Mouse (Mus musculus) gastrocnemius, adult 8-10 months (tissue): ENCODE results near the gene Wfdc13. TPM values are rescaled to one million over a fixed set of nuclear protein-coding genes. Genes with fewer than 3 reads are reported as not detected.

Source experiments
- DNase-seq, 2 experiments: peaks; one replicate each; pipeline ENCODE4 v3.0.0; 2022; ENCODE audit warnings: low spot score in 2 of 2
- total RNA-seq, 4 experiments: library from RNA; stranded (reverse); gene quantifications; 2 replicates each; pipeline ENCODE4 v1.2.4; 2022

Wfdc13 gene
- not detected for total RNA-seq

DNA sequence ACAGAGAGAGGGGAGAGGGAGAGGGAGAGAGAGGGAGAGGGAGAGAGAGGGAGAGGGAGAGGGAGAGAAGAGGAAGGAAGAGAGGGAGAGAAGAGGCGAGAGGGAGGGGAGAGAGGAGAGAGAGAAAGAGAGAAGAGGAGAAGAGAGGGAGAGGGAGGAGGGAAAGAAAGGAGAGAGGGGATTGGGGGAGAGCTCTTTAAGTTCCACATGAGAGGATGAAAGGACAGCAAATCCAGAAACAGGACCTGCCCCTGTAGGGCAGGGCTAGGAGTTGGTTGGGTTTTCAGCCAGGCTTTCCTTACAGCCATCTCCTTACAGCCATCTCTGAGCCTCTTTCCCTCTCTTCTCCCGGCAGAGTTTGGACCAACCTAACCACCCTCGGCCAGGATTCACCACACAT lies at the start of gene Wfdc13:
TSS of gene Wfdc13 (plus strand) at position 301 of the 400 bp plus-strand sequence.
- no peak for DNase-seq

DNA sequence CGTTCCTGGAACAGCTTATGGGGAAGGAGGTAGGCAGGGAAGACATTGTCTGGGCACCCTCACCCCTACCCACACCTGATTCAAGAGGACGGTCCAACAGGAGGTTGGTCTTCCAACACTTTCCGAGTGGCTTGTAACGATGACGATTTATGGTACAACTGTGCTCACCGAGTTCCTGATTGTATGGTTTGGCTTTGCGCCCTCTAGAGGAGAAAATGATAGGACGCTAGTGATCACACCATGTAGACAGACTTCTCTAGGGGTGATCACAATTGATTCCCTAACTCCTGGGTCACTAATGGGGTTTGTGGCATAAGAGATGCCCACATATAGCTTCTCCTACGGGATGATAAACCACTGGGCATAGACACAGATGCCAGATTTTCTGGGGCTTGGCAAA lies 49.6 kb upstream of the Wfdc13 start:
- DNase-seq = no peak

DNA sequence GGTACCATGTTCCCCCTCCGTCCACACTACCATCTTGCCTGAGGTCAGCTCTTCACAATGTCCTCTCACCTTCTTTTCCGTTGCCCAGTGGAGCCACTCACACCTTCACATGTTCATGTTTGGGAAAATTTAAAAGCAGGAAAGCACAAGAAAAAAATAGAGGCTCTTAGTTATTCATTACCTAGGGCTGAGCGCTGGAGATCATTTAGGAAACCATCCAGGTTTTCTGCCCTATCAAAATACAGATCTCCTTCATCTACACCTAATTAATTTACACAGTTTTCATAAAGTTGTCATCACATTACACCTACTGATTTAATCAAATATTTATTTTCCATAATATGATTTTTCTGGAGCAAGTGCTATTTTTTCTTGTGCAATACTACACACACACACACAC lies 46.2 kb upstream of the Wfdc13 start, which contains the start of gene Wfdc16:
TSS of gene Wfdc16 (minus strand) at position 101 of the 400 bp plus-strand sequence.
- DNase-seq = no peak

DNA sequence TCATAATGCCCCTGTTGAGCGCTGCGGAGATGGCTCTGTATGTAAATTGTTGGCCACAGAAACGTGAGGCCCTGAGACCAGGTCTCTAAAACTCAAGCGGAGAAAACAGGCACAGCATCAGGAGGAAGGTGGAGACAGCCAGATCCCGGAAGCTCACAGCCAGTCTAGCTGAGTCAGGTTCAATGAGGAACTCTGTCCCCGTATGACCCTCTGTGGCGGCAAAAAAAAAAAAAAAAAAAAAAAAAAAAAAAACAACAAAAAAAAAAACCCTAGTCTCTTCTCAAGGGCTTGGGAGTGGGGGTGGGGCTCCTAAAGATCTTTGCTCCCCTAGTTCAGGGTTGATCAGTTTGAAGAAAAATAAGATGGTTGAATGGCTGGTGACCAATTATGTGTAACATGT lies 43.8 kb upstream of the Wfdc13 start:
- no peak for DNase-seq

DNA sequence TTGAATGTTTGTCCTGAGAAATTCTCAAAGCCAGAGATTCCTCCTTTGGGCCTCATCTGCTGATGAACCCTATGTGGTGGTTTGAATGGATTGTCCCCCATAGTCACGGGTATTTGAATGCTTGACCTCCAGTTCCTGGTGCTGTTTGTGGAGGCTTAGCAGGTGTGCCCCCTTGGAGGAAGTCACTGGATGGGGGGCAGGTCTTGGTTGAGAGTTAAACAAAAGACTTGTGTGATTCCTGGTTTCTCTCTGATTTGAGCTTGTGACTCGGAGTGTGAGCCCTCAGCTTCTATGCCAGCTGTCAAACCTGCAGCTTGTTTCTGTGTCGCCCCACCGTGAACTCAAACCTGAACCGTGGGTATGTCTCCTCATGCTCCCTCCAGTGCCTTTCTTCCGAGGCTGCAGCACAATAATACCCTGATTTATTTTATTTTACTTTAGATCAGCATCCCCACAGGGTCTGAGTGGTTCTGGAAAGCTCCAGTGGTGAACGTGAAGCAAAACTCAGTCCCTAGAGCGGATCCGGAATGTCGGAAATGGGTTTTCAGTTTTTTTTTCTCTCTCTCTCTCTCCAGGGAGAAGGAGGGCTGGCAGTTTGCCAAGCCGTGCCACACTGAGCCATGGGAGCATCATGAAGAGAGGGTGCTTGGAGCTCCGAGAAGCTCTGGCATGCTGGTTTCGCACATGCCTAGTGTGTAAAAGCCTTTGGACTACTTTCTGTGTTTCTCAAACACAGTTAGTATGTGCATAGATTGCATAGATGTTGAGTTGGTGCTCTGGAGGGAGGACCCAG lies 42.8 kb upstream of the Wfdc13 start:
- DNase-seq = no peak

DNA sequence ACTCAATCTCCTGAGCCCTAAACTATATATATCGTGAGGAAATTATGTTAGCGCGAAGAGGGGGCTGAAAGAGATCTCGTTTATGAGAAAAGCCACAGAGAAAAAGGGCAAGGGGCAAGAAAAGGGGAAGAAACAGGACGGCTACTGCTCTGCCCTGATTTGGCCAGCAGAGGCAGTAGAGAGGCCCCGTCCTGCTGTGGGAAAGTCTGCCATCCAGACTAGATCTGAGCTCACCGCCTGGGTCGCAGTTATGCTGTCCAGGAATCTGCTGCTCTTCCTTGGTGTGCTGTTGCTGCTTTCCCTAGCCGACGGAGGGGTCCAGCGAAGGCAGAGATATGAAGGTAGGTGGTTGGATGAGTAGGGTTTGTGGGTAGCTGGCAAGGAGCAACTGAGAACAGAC lies 29.0 kb upstream of the Wfdc13 start, which contains the start of gene Wfdc10:
TSS of gene Wfdc10 (plus strand) at position 189 of the 400 bp plus-strand sequence.
- no peak for DNase-seq

DNA sequence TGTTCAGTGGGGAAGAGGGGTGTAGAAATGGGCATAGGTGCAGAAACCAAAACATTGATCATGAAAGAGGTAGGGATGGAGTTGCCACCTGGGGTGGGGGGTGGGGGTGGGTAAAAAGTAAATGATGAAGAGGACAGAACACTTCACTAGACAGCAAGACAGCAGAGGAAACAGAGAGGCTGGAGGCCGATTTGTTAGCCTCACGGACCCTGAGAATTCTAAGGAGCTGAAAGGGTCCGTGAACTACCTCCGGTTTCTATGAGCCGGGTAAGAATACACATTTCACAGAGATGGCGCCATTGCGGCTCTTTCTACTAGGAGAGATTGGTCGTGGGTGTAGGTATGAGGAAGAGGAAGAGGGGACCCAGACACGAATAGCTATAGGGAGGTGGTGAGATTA lies 28.4 kb upstream of the Wfdc13 start, which contains the start of gene Wfdc9:
TSS of gene Wfdc9 (minus strand) at position 101 of the 400 bp plus-strand sequence.
- no peak for DNase-seq

DNA sequence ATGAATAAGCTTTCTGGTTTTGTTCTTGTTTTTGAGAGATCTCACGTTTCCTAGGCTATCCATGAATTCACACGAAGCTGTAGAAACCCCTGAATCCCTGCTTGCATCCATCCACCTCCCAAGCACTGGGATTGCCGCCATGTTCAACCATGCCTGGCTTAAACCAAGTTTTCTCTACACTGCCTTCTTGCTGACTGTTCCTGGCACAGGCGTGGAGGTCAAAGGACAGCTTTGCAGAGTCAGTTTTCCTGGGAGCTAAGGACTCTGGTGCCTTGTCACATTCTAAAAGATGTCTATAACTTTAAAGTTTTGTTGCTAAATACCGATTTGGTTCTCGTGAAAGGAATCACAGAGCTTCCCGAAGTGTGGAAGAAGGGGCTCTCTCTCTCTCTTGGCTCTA lies 20.1 kb upstream of the Wfdc13 start:
- DNase-seq = no peak

DNA sequence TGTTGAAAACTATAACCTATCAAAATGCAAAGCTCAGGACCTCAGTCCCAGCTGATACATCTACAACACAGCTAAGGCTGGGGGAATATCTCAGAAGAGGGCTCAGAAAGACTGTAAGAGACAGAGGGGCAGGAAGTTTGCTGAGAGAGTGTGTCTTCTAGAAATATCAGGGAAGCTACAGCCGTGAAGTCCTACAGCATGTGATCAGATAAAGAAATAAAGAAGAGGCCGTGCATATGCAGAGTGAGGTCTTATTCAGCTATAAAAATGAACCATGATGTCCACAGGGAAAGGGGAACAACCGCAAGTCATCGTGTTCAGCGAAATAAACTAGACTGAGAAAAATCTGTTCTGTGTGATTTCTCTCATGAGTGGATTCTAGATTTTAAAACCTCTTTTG lies 14.6 kb upstream of the Wfdc13 start:
- no peak for DNase-seq

DNA sequence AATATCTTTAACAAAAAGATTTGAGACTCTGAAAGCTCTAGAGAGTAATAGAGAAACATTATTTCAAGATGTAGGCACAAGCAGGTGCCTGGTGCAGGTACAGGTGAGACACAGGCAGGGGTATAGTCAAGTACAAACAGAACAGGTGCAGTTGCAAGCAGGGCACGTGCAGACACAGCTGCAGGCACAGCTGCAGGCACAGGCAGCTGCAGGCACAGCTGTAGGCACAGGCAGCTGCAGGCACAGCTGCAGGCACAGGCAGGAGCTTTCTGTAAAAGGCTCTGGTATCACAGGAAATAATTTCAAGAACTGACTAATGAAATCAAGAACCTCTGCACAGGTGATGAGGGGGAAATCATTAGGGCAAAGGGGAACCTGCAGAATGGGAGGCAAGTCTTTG lies 14.0 kb upstream of the Wfdc13 start:
- no peak for DNase-seq

DNA sequence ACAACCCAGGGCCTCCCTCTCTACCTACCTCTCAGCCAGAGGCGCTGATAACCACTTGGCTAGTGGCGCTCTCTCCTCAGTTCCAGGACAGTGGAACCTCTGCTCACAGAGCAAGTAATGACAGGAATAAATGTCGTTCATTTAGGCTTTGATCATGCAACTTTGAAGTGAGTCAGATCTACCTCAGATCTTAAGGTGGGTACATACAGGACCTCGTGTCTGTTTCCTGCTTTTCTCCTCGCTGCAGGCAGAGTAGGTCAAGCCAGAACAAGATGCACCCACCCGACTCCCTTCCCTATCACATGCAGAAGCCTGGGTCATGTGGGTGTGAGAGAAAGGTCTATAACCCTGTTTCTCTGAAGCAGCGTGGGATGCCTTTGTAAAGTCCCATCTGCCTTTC lies 10.9 kb upstream of the Wfdc13 start, which contains the start of gene Wfdc11:
TSS of gene Wfdc11 (minus strand) at position 101 of the 400 bp plus-strand sequence.
- DNase-seq = no peak

DNA sequence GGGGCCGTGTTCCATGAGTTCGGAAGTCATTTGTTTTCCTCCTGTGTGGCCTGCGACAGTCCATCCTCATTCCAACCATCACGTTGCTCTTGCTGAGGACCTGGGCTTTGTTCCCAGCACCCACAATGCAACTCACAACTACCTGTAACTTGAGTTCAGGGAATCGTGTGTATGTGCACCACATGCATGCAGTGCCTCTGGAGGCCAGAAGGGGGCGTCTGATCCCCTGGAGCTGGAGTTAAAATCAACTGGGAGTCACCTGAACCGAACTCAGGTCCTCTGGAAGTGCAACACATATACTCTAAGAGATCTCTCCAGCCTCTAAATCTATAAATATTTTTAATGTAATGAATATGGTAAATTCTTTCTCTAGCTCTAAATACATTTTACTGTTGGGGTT lies 8.8 kb upstream of the Wfdc13 start:
- no peak for DNase-seq

DNA sequence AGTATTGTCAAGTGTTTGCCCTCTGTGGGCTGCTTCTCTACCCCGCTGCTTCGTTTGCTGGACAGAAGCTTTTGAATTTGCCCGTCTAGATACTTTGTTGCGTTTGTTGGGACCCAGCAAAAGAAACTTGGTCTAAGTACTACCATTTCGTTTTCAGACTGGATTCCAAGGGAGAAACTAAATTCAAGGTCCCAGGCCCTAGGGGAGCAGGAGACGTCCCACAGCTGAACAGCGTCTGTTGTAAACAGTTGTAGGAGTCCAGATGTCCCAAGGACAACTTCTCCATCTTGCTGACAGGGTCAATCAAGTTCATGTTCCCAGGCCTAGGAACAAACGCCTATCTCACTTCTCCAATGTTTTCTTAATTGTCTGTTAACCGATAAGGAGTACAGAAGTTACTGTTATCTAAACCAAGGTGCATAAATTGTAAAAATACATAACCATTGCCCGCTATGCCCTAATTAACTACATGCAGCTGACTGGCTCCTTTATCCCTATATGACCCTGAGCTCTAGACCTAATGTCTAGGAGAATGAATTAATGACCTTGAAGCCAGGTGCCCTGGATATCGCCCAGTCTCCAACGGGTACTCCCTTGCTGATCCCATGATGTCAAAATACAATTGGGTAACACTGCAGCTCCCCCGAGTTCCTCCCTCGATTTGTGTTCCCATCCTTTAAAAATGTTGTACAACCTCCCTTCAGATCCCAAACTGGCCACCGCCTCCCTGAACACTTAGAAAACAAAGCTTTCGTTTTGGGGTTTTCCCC lies 7.8 kb upstream of the Wfdc13 start:
- no peak for DNase-seq

DNA sequence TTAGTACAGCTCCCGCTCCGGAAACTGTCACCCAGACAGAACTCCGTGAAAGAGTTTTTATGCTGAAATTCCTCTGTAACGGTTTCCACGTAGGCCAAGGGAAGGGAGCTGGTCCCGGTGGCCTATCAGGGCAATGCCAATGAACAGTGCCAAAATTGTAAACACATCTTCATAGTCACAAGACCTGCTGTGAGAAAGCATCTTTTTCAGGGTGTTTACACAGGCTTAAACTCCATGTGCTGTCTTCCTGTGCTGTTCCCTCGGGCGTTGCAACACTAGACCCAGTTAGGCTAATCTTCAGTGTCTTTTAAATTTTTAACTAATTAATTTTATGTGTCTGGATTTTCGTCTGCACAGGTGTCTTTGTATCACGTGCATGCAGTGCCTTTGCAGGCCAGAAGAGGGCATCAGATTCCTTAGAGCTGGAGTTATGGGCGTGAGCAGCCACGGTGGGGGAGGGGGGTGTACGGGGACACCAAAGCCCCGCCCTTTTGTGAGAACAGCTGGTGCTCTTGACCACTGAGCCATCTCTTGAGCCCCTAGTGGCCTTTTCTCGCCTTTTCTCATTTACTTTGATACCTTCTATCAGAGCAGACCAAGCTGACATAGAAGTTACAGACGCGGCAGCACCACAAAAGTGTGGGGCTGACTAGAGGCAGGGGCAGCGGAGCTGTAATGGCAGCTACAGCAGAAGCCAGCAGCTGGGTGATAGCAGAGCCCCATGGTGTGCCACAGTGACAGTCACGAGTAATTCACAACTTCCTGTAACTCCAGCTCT lies 5.9 kb upstream of the Wfdc13 start:
- peak; percentile 45 to 52 for DNase-seq

DNA sequence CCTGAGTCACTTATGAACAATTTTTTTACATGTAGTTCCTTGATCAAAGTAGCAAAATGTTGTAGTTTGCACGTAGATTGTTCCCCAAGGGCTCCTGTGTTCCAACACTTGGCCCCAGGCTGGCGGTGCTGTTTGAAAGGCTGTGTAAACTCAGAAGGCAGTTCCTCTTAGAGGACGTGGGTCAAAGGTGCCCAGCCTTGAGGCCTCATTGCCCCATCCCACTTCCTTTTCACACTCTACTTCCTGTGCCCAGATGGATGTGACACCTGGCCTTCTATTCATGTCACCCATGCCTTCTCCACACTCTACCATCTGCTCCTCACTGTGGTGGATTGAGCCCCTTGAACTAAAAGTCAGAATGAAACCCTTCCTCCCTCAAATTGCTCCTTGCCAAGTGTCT lies 5.0 kb upstream of the Wfdc13 start:
- DNase-seq = no peak

DNA sequence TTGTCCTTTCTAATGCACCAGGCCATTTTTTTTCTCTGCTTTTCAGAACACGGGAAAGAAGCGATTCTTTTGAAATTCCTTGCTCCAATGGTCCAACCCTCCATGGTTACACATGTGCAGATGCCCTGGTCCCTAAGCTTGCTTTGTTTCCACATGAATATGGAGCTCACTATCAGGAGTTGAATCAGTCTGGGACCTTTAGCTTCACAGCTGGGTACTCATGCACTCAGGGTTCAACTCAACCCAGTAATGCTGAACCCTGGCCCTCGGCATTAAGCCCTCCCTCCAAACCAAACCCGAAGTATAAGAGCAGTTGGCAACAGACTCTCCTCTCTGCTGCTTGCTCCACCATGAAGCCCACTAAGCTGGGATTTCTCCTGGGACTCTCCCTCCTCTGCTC lies 13.3 kb downstream of the Wfdc13 start, which contains the start of gene Spint4:
TSS of gene Spint4 (plus strand) at position 301 of the 400 bp plus-strand sequence.
- no peak for DNase-seq

DNA sequence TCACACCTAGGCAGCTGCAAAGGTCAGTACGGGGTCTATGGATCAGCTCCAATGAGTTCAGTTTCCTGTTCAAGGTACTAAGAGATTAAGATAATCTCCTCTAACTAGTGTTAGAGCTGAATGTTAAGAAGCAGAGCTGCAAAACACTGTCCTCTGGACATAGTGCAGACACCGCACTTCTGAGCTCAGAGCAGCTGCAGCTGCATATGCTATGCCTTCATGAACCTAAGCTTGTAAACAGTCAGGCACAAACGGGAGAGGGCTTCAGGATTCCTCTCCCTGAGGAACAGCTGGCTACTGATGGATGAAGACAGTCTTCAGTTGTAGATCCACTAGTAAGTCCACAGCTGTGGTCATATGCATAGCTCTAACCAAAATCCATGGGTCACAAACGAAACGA lies 16.1 kb downstream of the Wfdc13 start:
- no peak for DNase-seq

DNA sequence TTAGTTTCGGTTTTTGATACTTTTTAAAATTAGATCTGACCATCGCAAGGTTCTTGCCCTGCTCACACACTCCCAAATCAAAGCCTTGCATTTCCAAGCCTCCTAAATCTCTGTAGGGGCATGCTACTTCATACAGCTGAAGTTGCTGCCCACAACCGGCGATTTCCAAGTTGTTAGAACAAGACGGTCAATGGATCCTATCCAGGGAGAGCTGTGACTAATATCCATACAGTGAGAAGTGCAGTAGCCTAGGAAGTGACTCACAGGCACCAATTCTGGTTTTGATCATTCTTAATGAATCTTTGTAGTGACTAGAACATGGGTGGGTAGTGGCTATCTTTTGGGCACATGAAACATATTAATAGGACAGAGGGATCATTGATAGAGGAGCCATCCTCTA lies 16.9 kb downstream of the Wfdc13 start:
- no peak for DNase-seq

DNA sequence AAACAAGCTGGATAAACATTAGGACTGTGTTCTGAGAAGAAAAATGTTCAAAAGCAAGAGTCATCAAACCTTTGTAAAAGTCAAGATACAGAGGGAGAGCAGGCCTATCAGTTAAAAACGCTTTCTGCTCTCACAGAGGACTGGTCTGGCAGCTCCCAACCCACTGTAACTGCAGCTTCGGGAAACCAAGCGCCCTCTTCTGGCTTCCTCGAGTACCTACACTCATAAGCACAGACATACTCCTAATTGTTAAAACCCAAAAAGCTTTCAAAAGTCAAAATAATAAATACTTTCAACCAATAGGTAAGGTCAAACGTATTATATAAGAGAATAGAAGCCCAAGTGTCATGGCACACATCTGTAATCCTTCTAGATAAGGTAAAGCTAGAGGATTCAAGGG lies 19.3 kb downstream of the Wfdc13 start:
- DNase-seq = no peak

DNA sequence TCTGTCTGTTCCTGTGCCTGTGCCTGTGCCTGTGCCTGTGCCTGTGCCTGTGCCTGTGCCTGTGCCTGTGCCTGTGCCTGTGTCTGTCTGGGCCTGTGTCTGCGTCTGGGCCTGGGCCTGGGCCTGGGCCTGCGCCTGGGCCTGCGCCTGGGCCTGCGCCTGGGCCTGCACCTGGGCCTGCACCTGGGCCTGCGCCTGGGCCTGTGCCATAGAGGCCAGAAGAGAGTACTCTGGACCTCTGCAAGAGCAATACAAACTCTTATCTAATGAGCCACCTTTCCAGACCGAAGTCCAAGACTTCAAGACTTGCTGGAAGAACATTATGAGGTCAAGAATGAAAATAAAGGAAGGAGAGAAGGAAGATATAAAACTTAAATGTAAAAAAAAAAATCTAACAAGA lies 20.4 kb downstream of the Wfdc13 start:
- no peak for DNase-seq

DNA sequence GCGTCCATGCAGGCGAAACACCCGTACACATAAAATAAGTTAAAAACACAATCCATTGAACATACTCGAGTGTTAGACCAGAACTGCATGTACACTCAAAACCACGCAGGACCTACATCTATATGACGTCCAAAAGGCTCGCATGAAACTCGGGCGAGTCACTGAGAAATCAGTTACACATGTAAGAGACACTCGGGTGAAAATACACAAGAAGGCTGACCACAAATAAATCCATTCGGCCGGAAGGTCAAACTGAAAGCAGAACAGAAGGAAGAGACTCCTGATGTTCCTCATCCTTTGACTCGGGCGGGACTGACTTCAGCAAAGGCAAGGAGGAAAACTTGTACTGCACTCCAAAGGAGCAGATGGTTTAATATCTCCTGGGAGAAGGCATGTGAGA lies 21.1 kb downstream of the Wfdc13 start:
- DNase-seq = no peak

DNA sequence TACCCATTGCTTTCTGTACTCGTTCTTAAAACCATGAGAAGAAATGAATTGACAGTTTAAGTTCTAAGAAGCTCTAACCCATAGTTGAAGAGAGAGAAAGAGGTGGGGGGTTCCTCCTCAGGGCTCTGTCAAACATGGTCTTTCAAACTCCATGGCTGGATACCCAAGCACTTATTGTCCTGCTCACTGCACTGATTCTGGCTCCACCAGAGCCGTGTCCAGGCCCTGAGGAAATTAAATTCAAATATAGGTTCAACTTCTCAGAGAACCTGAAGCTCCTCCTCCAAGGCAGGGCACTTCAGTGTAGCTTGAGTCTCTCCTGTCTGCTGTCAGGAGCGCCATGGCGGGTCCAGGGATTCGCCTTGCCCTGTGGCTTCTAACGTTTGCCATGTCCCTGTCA lies 30.1 kb downstream of the Wfdc13 start, which contains the start of gene Spint5:
TSS of gene Spint5 (plus strand) at position 301 of the 400 bp plus-strand sequence.
- DNase-seq = no peak
